Mouse (Mus musculus) heart, postnatal 10 days (tissue): ENCODE results near the gene Whrn. TPM values are rescaled to one million over a fixed set of nuclear protein-coding genes. Genes with fewer than 3 reads are reported as not detected.
A peak's percentile ranks its signal among the peaks of the same experiment; 100 is the strongest.

Source experiments
- DNase-seq, 2 experiments: peaks; one replicate each; pipeline ENCODE4 v3.0.0; 2021
- intact Hi-C: fragments of 180-260 bp; cut with DNase I; formaldehyde crosslinking; loops from one replicate; pipeline ENCODE4 v1.15.1; 2025
- total RNA-seq, 2 experiments: library from RNA; stranded (reverse); gene quantifications; 2 replicates each; pipeline ENCODE4 v1.2.3; 2021

The Whrn gene
- total RNA-seq, 2 experiments from 2014 or later: 10.0 to 11.0 TPM

- intact Hi-C loops: loop anchor here (5.0 kb wide), 2 partner anchors 47 to 78 kb away; partner anchors contain the start of gene Atp6v1g1
- peak; percentile 51 to 59 for DNase-seq
Measured at GRCm38 (mm10) chr4:63494967-63495914, 550 bp downstream of the Whrn start.

DNA sequence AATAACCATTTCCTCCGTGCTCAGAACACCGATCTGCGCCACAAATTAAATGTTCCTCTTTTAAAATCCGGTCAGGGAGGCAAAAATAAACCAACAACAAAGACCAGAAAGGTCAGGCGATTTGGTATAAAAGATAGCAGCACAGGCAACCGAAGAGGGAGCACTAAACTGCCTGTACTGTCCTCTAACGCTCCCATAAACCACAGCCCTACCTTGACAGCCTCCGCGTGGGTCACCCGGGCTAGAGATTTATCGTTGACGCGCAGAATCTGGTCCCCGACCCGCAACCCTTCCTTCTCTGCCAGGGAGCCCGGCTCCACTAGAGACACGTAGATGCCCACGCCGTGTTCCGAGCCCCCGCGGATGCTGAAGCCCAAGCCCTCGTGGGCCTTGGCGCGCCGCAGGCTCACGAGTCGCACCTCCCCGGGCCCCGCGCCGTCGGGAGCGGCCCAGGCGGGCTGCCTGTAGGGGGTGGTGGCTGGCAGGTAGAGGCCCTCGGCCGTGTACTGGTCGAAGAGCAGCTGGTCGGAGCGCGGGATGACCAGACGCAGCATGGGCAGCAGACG, 1.3 kb downstream of the Whrn start:
- peak in 1 of 2 experiments; percentile 17 for DNase-seq
- intact Hi-C loops: no loop called here

- peak in 1 of 2 experiments; percentile 17 for DNase-seq
- intact Hi-C loops: no loop called here
Measured at GRCm38 (mm10) chr4:63493351-63494121, 2.3 kb downstream of the Whrn start.

GRCm38 (mm10) chr4:63491521-63491920, 4.3 kb downstream of the Whrn start:
- no peak for DNase-seq
- intact Hi-C loops: no loop called here

DNA sequence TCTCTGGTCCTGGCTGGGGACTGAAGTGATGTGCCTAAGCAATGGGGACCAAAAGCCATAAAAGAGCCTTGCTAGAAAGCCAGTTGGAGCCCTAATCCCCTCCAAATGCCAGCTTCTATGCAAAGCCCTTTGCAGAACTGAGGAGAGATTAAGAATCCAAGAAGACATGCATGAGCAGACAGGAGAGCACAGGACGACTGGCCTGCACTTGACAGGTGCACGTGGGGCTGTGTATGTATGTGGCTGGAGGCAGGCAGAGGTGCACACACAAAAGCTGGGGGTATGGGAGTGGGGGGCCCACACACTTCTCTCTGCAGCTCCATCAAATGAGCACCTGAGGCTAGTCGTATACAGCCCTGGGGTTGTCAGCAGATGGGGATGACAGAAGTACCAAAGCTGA, 5.6 kb downstream of the Whrn start:
- intact Hi-C loops: no loop called here
- DNase-seq: no peak

DNA sequence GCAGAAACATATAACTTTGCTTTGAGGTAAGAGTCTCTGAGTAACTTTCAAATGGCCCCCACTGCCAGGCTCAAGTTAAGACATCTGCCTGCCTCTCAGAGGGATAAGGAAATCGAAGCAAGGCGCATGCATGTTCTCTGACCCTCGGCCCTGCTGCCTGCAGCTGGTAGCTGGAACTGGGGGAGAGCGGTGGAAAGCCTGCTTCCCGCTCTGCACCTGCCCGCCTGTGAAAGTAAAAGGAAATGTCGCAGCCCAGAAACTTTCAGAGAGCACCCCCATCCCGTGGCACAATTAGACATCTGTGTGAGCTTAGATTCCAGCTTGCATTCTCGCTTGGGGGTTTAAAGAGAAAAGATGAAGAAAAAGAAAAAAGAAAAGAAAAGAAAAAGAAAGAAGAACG, 6.1 kb downstream of the Whrn start:
- intact Hi-C loops: no loop called here
- no peak for DNase-seq

GRCm38 (mm10) chr4:63487916-63488315, 7.9 kb downstream of the Whrn start:
- no peak for DNase-seq
- intact Hi-C loops: no loop called here

DNA sequence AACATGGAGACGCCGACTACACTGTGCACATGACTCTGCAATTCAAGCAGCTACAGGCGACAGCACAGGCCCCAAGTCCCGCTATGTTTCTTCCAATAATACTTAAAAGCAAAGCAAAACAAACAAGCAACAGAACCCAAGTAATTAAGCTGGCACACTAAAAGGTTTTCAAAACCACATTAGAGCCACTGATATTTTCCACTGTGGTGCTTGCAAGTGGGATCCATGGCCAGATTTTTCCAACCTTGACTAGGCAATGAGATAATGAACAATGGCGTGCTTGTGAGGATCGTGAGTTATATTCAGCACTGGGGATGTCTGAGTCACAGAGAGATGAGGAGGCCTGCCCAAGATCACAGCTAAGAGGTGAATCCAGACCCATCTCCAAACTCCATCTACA, 8.5 kb downstream of the Whrn start:
- no peak for DNase-seq
- intact Hi-C loops: no loop called here

DNA sequence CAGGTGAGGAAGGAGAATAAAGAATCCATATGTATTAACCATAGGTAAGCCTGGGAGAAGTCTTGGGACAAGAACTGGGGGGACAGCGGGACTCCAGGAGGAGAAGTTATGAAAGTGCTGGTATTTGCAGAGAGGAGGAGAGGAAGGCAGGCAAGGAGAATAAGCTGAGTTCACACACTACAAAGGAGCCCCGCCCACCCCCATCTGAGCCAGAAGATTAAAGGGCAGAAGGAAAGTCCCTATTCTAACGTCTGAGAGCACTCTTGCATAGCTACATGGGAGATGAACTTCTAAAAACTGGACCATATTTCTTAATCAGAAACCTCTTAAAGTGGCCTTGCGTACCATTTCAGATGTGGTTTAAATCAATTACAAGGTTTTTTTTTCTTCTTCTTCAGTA, 9.3 kb downstream of the Whrn start:
- DNase-seq: no peak
- intact Hi-C loops: no loop called here

DNA sequence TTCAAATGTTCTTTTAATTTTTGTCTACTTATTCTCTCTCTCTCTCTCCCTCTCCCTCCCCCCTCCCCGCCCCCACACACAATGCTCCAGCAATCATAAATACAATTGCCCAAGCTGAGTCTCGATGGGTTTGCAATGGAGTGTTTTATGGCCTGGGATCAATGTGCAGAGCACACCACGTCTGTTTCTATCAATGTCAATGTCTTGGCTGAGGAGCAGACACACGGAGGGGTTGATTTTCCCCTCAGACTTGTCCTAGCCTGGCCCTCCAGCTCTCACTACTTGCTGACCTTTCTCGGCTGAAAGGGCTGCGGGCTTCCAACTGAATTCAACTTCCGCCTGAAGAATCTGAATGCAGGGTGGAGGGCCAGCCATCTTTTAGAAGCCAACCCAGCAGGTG, 12.1 kb downstream of the Whrn start:
- no peak for DNase-seq
- intact Hi-C loops: loop anchor here (5.0 kb wide), 1 partner anchor 66 kb away; no protein-coding TSS in a partner anchor

DNA sequence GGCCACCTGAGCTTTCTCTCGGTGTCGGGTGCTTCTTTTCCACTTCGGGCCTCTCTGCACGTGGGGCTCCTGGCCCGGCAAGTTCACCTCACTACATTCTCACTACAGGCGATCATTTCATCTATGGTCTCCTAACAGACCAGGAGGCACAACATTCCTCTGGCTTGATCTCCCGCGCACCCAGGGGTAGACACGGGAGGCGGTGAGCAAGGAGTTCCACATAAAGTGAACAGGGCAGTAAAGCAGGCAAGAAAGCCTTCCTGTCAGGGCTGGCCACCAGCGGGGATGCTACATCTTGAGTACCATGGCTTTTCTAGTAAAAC, 15.0 kb downstream of the Whrn start:
- DNase-seq: peak in 1 of 2 experiments; percentile 6
- intact Hi-C loops: loop anchor here (5.0 kb wide), 1 partner anchor 64 kb away; no protein-coding TSS in a partner anchor

- peak; percentile 51 to 72 for DNase-seq
- intact Hi-C loops: loop anchor here (5.0 kb wide), 1 partner anchor 63 kb away; no protein-coding TSS in a partner anchor
Measured at GRCm38 (mm10) chr4:63480098-63480844, 15.5 kb downstream of the Whrn start.

DNA sequence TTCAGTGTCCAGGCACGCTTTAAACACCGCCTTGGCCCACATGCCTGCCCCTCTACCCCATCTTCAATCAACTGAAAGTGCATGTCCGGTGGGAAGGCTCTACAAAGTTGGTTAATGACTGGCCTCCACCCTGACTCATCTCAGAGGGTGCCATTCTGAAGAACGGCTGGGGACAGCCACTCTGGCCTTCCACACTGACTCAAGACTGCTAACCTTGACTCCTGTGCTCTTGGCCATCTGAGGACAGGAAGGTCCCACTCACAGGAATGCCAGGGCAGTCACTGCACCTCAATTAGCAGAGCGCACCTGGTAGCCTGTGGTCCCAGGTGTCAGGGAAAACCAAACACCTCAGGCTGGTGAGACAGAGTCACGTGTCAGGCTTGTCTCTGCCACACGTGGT, 17.8 kb downstream of the Whrn start:
- DNase-seq: no peak

DNA sequence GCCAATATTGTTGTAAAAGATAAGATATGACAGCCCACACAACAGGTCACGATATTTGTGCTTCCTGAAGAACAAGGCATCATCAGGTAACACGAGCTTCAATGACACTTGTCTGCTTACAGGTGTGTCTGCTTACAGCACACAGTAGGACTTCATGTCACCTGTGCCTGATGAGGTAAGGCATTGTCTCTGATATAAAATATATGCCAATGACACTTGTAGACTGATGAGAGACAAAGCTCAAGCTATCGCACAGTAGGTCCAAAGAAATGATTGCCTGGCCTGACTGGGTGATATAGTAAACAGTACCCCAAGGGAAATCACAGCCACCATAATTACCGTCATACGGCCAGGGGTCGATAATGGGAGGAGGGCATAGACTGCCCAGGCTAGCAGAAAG, 18.9 kb downstream of the Whrn start:
- intact Hi-C loops: no loop called here
- DNase-seq: no peak

More for the DNA sequence above, 17.8 kb downstream of the Whrn start:
- intact Hi-C loops: no loop called here

DNA sequence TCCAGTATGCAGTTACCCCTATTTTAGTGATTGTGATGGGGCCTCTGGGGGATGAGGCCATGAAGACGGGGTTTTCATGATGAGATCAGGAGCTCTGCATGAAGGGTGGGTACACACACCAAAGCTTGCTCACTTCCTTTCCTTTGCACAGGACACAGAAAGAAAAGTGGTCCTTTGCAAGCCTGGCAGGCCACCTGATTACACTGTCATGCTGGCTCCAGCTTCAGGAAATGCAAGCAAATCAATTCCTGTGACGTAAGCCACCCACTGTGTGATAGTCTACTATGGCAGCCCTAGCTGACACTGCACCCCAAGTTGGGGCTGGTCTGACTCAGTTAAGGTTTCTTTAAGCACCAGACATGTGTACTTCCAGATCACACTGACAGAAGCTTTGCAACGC, 20.6 kb downstream of the Whrn start:
- no peak for DNase-seq
- intact Hi-C loops: no loop called here

GRCm38 (mm10) chr4:63474439-63474838, 21.4 kb downstream of the Whrn start:
- intact Hi-C loops: no loop called here
- DNase-seq: no peak

DNA sequence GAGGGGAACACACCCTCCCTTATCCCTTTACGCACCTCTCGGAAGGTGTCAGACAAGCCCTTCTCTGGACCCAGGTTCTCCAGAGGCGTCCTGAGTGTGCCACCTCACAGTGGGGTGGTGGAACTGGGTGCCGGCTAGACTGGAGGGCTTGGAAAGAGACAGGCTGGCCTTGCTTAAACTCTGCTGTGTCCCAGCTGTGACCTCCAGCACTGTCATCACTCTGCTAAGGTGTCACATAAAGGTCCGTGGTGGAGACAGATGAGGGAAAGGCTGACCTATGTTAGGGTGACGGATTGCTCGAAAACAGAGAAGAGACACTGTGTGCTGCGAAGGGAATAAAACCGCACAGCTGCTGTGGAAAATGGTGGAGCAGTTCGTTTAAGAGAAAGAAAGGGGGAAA, 28.5 kb downstream of the Whrn start:
- intact Hi-C loops: no loop called here
- peak; percentile 29 to 49 for DNase-seq

DNA sequence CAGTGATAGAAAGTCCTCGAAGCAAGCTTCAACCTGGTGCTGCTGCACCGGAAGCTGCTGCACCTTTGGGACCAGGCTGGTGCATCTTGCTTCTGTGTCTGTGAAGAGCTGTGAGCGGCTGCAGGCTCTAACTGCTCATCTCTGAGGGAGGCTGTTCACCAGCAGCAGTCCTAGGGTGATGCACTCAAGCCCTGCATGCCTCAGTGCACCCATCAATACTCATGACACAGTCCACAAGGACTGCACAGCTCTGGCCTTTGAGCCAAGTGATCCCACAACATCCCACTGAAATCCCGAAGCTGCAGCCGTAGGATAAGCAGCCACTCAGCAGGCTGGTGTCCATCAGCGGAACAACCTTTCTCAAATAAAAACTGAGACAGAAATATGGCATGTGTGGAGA, 29.6 kb downstream of the Whrn start:
- no peak for DNase-seq
- intact Hi-C loops: no loop called here

DNA sequence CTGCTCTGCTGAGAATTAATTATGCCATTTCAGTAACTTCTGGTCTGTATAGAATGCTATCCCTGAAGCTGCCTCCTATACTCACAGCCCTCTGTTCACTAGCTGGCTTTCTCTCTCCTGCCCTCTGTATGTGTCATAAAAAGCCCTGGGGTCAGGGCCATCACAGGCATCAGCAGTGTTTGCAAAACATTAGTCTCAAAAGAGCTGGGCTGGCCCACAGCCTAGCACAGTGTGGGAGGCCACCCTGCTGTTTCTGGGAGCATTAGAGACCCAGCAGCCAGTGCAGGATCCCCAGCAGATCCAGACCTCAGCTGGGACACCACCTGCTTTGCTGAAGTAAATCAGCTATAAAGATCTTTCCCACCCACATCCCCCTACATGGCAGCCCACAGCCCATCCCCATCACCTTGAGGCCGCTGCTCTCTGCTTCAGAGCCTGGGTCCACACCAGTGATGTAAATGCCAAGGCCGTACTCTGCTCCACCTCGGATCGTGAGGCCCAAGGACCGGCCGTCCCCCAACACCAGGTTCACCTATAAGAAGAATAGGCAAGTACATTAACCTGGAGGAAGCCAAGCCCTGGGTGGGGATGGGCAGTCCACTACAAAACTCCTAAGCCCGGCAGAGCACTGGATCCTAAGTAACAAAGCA, 34.8 kb downstream of the Whrn start:
- no peak for DNase-seq

GRCm38 (mm10) chr4:63459141-63459789, 36.5 kb downstream of the Whrn start:
- DNase-seq: no peak
- intact Hi-C loops: no loop called here

More for the DNA sequence above, 34.8 kb downstream of the Whrn start:
- intact Hi-C loops: no loop called here
